Mouse (Mus musculus): ENCODE measurements around the gene Klk1.

GRCm38 (mm10) chr7:44274096-44274495, 48.9 kb downstream of the Klk1 start:
- TF ChIP-seq CTCF (IDR thresholded peaks at IDR 0.05; ENCODE audit: low read depth): no peak
- TF ChIP-seq EP300 (optimal IDR thresholded peaks at IDR 0.05): no peak
